20 mouse cellular contexts compared by ENCODE assay signal in the genomic region with DNA sequence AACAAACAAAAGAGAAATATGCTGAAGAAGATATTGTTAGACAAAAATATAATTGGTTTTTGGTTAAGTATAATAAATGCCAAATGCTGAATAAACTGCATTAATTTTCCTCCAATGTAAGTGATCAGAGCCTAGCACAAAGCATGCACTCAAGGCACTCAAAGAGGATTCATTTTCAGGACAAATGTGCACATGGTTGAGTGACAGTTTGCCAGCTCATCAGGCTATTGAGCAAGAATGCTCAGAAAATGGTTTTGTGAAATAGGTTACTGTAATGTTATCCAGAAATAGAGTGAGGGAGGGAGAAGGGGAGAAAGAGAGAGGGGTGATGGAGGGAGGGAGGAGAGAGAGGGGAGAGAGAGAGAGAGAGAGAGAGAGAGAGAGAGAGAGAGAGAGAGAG.
DNase-seq lines count a peak whose midpoint lies in the region; ATAC-seq and TF ChIP-seq lines count a peak whose summit lies in the region.
"Had no signal": no experiment of that assay in that cellular context is flagged by ENCODE, and none has a peak within 500 bp of the region (broad histone marks: within the 10 kb centered on the region; RNA-seq: fewer than 3 reads in every experiment).

No protein-coding gene starts in this region.

- H3K27ac ChIP-seq in forebrain, embryonic 14.5 days (ENCODE audit: low read depth, low read length): no peak overlapping the region
- H3K27ac ChIP-seq in forebrain, embryonic 16.5 days (ENCODE audit: low read length): no peak overlapping the region
- H3K27ac ChIP-seq in lung, postnatal 0 days (ENCODE audit: low read length): no peak overlapping the region
- H3K27ac ChIP-seq: embryonic facial prominence, embryonic 12.5 days; heart, adult 2 months; heart, embryonic 15.5 days; hindbrain, embryonic 13.5 days; hindbrain, postnatal 0 days had no signal

- no peaks in the 10 kb centered on the region for H3K36me3 ChIP-seq in forebrain, embryonic 14.5 days (ENCODE audit: control insufficient read depth, insufficient read depth, low read length)
- no peaks in the 10 kb centered on the region for H3K36me3 ChIP-seq in forebrain, embryonic 16.5 days (ENCODE audit: control insufficient read depth, insufficient read depth)
- no peaks in the 10 kb centered on the region for H3K36me3 ChIP-seq in lung, postnatal 0 days (ENCODE audit: insufficient read depth, low read length)
- H3K36me3 ChIP-seq: embryonic facial prominence, embryonic 12.5 days; heart, embryonic 15.5 days; hindbrain, embryonic 13.5 days had no signal

- peak; percentile 20; the same call in 1 of the 2 replicates for ATAC-seq in forebrain, embryonic 14.5 days
- ATAC-seq in forebrain, embryonic 16.5 days: no peak
- no peak for ATAC-seq in lung, postnatal 0 days
- ATAC-seq: forebrain, postnatal 0 days; hindbrain, postnatal 0 days had no signal

- no peaks in the 10 kb centered on the region for H3K9me3 ChIP-seq in forebrain, embryonic 14.5 days (replicated peaks; ENCODE audit: control insufficient read depth, low read length)
- no peaks in the 10 kb centered on the region for H3K9me3 ChIP-seq in forebrain, embryonic 16.5 days (ENCODE audit: control insufficient read depth, low read length)
- H3K9me3 ChIP-seq in lung, postnatal 0 days (ENCODE audit: low read length): no peaks in the 10 kb centered on the region
- H3K9me3 ChIP-seq: embryonic facial prominence, embryonic 12.5 days; heart, embryonic 15.5 days; hindbrain, embryonic 13.5 days had no signal

- no peaks in the 10 kb centered on the region for H3K4me1 ChIP-seq in forebrain, embryonic 14.5 days (ENCODE audit: control insufficient read depth, insufficient read depth, low read length)
- H3K4me1 ChIP-seq in forebrain, embryonic 16.5 days (replicated peaks; ENCODE audit: control insufficient read depth, insufficient read depth, low read length): no peaks in the 10 kb centered on the region
- no peaks in the 10 kb centered on the region for H3K4me1 ChIP-seq in lung, postnatal 0 days (ENCODE audit: insufficient read depth, low read depth, low read length)
- H3K4me1 ChIP-seq: embryonic facial prominence, embryonic 12.5 days; heart, embryonic 15.5 days; hindbrain, embryonic 13.5 days had no signal

- H3K9ac ChIP-seq in forebrain, embryonic 14.5 days (ENCODE audit: low read length): no peak overlapping the region
- no peak overlapping the region for H3K9ac ChIP-seq in forebrain, embryonic 16.5 days (replicated peaks; ENCODE audit: low read depth, low read length)
- H3K9ac ChIP-seq in lung, postnatal 0 days (replicated peaks; ENCODE audit: low read depth): no peak overlapping the region
- H3K9ac ChIP-seq: embryonic facial prominence, embryonic 12.5 days; forebrain, postnatal 0 days; heart, embryonic 15.5 days; hindbrain, embryonic 13.5 days had no signal

- TF ChIP-seq EP300 in lung, postnatal 0 days (IDR thresholded peaks at IDR 0.05): no peak

- no peak for TF ChIP-seq CTCF in lung, postnatal 0 days (IDR thresholded peaks at IDR 0.05)

- no peaks in the 10 kb centered on the region for H3K27me3 ChIP-seq in forebrain, embryonic 14.5 days (replicated peaks; ENCODE audit: control insufficient read depth, insufficient read depth, low read length)
- H3K27me3 ChIP-seq in forebrain, embryonic 16.5 days (replicated peaks; ENCODE audit: control insufficient read depth, insufficient read depth, low read length): no peaks in the 10 kb centered on the region
- H3K27me3 ChIP-seq in lung, postnatal 0 days (replicated peaks; ENCODE audit: insufficient read depth, low read length): no peaks in the 10 kb centered on the region
- H3K27me3 ChIP-seq: embryonic facial prominence, embryonic 12.5 days; heart, embryonic 15.5 days; hindbrain, embryonic 13.5 days had no signal

- no peak overlapping the region for H3K4me2 ChIP-seq in forebrain, embryonic 14.5 days (ENCODE audit: low read length)
- H3K4me2 ChIP-seq in forebrain, embryonic 16.5 days (ENCODE audit: low read length): no peak overlapping the region
- H3K4me2 ChIP-seq in lung, postnatal 0 days (replicated peaks; ENCODE audit: low read depth, low read length): no peak overlapping the region
- H3K4me2 ChIP-seq: embryonic facial prominence, embryonic 12.5 days; heart, embryonic 11.5 days; heart, embryonic 15.5 days; hindbrain, embryonic 13.5 days had no signal

- DNase-seq in adrenal gland, adult 2 months: peak; percentile 19
- no peak for DNase-seq in adrenal gland, adult 18-20 months (ENCODE audit: low spot score in 2 of 2)
- DNase-seq in forebrain, embryonic 14.5 days (ENCODE audit: low spot score): peak; percentile 8
- peak; percentile 44 for DNase-seq in lung, postnatal 0 days (ENCODE audit: low spot score)
- DNase-seq in lung, postnatal 25 days (ENCODE audit: low spot score): no peak
- DNase-seq in brain, adult 2 months (ENCODE audit: low read depth, low spot score): peak; percentile 16
- DNase-seq in right cerebral cortex, adult 18-20 months: no peak
- DNase-seq: cerebellum, adult 11-12 months; cerebellum, adult 9-10 months; cerebellum, postnatal 25 days; forebrain, postnatal 0 days; gastrocnemius, postnatal 14 days; heart, adult 2 months; heart, postnatal 14 days had no signal

- no peak overlapping the region for H3K4me3 ChIP-seq in forebrain, embryonic 14.5 days (ENCODE audit: low read depth, low read length)
- H3K4me3 ChIP-seq in forebrain, embryonic 16.5 days (replicated peaks; ENCODE audit: low read length): no peak overlapping the region
- no peak overlapping the region for H3K4me3 ChIP-seq in lung, postnatal 0 days (ENCODE audit: low read depth, low read length)
- H3K4me3 ChIP-seq: embryonic facial prominence, embryonic 12.5 days; heart, adult 2 months; heart, embryonic 15.5 days; hindbrain, embryonic 13.5 days had no signal

Comparison
In these comparisons a context has a peak if more than half of its experiments do, and no peak if none do; other contexts are left out.
1. DNase-seq: peak in adrenal gland, adult 2 months (single experiment), forebrain, embryonic 14.5 days (single experiment), lung, postnatal 0 days (single experiment) and brain, adult 2 months (single experiment); none in adrenal gland, adult 18-20 months (0 of 2), lung, postnatal 25 days (single experiment) and right cerebral cortex, adult 18-20 months (single experiment).